Mouse (Mus musculus): ENCODE measurements at regions not wholly inside any gene's neighbourhood (a gene's known extent, or its start where the extent isn't known, plus 50 kb on each side); places are given as distances from the start of the nearest gene placed in this dataset.

GRCm38 (mm10) chr13:71003517-71003916 lies 161.9 kb upstream of the Adamts16 start:
- Histone ChIP-seq H3K27me3 (ENCODE audit: control insufficient read depth in 1 of 2, insufficient read depth in 2 of 2, low read length in 2 of 2) (no peaks in the 10 kb centered on the region), H3K4me3 (ENCODE audit: control insufficient read depth in 1 of 2, insufficient read depth in 1 of 2, low read depth in 2 of 2, low read length in 2 of 2) (no peak overlapping the region), H3K9me3 (replicated peaks; ENCODE audit: insufficient read depth, low read length) (no peaks in the 10 kb centered on the region), H3K4me1 (ENCODE audit: control insufficient read depth in 1 of 2, insufficient read depth in 2 of 2, low read length in 2 of 2) (no peaks in the 10 kb centered on the region), H3K79me2 (ENCODE audit: control insufficient read depth, insufficient read depth, low read length, poor library complexity) (no peaks in the 10 kb centered on the region), H3K27ac (ENCODE audit: control insufficient read depth, low read depth, low read length) (no peak overlapping the region), H3K36me3 (ENCODE audit: control insufficient read depth in 1 of 2, insufficient read depth in 2 of 2, low read length in 2 of 2) (no peaks in the 10 kb centered on the region), H3K9ac (ENCODE audit: control insufficient read depth, low read depth, low read length, poor library complexity, severe bottlenecking) (no peak overlapping the region)
- no peak for DNase-seq (ENCODE audit: low read depth, low spot score)
- TF ChIP-seq CTCF (IDR thresholded peaks at IDR 0.05 in 2 of 3, conservative IDR thresholded peaks at IDR 0.05 in 1 of 3; ENCODE audit: control insufficient read depth in 1 of 3, insufficient read depth in 1 of 3, low read depth in 2 of 3, low read length in 3 of 3, poor library complexity in 1 of 3, severe bottlenecking in 1 of 3), result no peak
- no peak for TF ChIP-seq TBP (IDR thresholded peaks at IDR 0.05; ENCODE audit: low read depth, low read length)
- TF ChIP-seq RCOR1 (IDR thresholded peaks at IDR 0.05; ENCODE audit: low read depth, low read length), result no peak
- TF ChIP-seq POLR2A (IDR thresholded peaks at IDR 0.05; ENCODE audit: control insufficient read depth in 1 of 2, insufficient read depth in 1 of 2, low read depth in 1 of 2, low read length in 2 of 2, poor library complexity in 1 of 2), result no peak
- TF ChIP-seq ZKSCAN1 (IDR thresholded peaks at IDR 0.05; ENCODE audit: low read depth, low read length), result no peak
- no peak for TF ChIP-seq POLR2AphosphoS5 (IDR thresholded peaks at IDR 0.05; ENCODE audit: borderline replicate concordance, low read depth, low read length)
- TF ChIP-seq HCFC1 (IDR thresholded peaks at IDR 0.05; ENCODE audit: low read depth, low read length), result no peak
- TF ChIP-seq TCF12 (IDR thresholded peaks at IDR 0.05; ENCODE audit: low read depth, low read length), result no peak
- TF ChIP-seq POLR2AphosphoS2 (IDR thresholded peaks at IDR 0.05; ENCODE audit: low read length), result no peak
- no peak for TF ChIP-seq EP300 (IDR thresholded peaks at IDR 0.05; ENCODE audit: low read depth in 1 of 2, low read length in 2 of 2)
- TF ChIP-seq UBTF (IDR thresholded peaks at IDR 0.05; ENCODE audit: borderline replicate concordance, insufficient read depth, low read depth, low read length), result no peak

GRCm38 (mm10) chr13:71001278-71001677 lies 159.7 kb upstream of the Adamts16 start:
- no peaks in the 10 kb centered on the region for H3K36me3 ChIP-seq (ENCODE audit: control insufficient read depth in 1 of 2, insufficient read depth in 2 of 2, low read length in 2 of 2)
- TF ChIP-seq CTCF (IDR thresholded peaks at IDR 0.05 in 2 of 3, conservative IDR thresholded peaks at IDR 0.05 in 1 of 3; ENCODE audit: control insufficient read depth in 1 of 3, insufficient read depth in 1 of 3, low read depth in 2 of 3, low read length in 3 of 3, poor library complexity in 1 of 3, severe bottlenecking in 1 of 3) (peak; percentile 10 to 32 (median 31); a peak in 4 of 6 replicates), RCOR1 (IDR thresholded peaks at IDR 0.05; ENCODE audit: low read depth, low read length) (no peak), RAD21 (IDR thresholded peaks at IDR 0.05; ENCODE audit: low read depth, low read length) (peak; percentile 28), SMC3 (IDR thresholded peaks at IDR 0.05; ENCODE audit: low read depth, low read length) (peak; percentile 34)
- no peaks in the 10 kb centered on the region for H3K27me3 ChIP-seq (ENCODE audit: control insufficient read depth in 1 of 2, insufficient read depth in 2 of 2, low read length in 2 of 2)

DNA sequence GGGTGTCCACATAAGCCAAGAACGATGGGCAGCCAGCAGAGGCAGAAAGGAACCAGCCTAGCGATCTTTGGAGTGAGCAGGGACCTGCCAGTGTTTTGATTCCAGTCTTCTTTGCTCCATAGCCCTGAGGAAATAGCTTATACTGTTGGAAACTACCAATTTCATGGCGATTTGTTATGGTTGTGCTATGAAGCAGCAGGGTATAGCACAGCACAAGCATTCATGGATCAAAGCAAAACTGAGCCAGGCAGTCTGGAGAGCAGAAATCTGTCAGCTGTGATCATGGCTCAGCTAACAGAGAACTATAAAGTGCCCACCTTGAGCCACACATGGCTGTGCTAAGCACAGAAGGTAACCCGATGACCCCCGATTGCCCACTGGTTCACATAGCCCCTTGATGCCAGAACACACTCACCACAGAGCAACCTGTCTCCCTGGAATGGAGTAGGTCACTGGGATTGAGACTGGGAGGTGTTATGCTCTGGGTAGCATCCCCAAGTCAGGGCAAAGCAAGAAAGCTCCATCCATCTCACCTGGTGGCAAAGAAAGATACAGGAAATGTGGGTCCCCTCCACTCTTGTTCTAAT lies 158.9 kb upstream of the Adamts16 start:
- Histone ChIP-seq H3K4me3 (ENCODE audit: control insufficient read depth in 1 of 2, insufficient read depth in 1 of 2, low read depth in 2 of 2, low read length in 2 of 2) (no peak overlapping the region), H3K9me3 (replicated peaks; ENCODE audit: insufficient read depth, low read length) (no peaks in the 10 kb centered on the region), H3K36me3 (ENCODE audit: control insufficient read depth in 1 of 2, insufficient read depth in 2 of 2, low read length in 2 of 2) (no peaks in the 10 kb centered on the region), H3K27me3 (ENCODE audit: control insufficient read depth in 1 of 2, insufficient read depth in 2 of 2, low read length in 2 of 2) (no peaks in the 10 kb centered on the region), H3K79me2 (ENCODE audit: control insufficient read depth, insufficient read depth, low read length, poor library complexity) (no peaks in the 10 kb centered on the region), H3K4me1 (ENCODE audit: control insufficient read depth in 1 of 2, insufficient read depth in 2 of 2, low read length in 2 of 2) (no peaks in the 10 kb centered on the region), H3K9ac (ENCODE audit: control insufficient read depth, low read depth, low read length, poor library complexity, severe bottlenecking) (no peak overlapping the region), H3K27ac (ENCODE audit: control insufficient read depth, low read depth, low read length) (no peak overlapping the region)
- DNase-seq (ENCODE audit: low read depth, low spot score), result no peak
- TF ChIP-seq ETS1 (IDR thresholded peaks at IDR 0.05; ENCODE audit: low read depth, low read length) (no peak), TCF12 (IDR thresholded peaks at IDR 0.05; ENCODE audit: low read depth, low read length) (no peak), SMC3 (IDR thresholded peaks at IDR 0.05; ENCODE audit: low read depth, low read length) (no peak), TBP (IDR thresholded peaks at IDR 0.05; ENCODE audit: low read depth, low read length) (no peak), HCFC1 (IDR thresholded peaks at IDR 0.05; ENCODE audit: low read depth, low read length) (no peak), MAFK (IDR thresholded peaks at IDR 0.05; ENCODE audit: borderline replicate concordance, low read depth, low read length) (no peak), JUND (IDR thresholded peaks at IDR 0.05; ENCODE audit: low read depth, low read length) (no peak), MAZ (IDR thresholded peaks at IDR 0.05; ENCODE audit: low read depth, low read length) (no peak), USF2 (IDR thresholded peaks at IDR 0.05; ENCODE audit: borderline replicate concordance in 1 of 2, insufficient read depth in 1 of 2, low read depth in 1 of 2, low read length in 2 of 2) (no peak), CTCF (IDR thresholded peaks at IDR 0.05 in 2 of 3, conservative IDR thresholded peaks at IDR 0.05 in 1 of 3; ENCODE audit: control insufficient read depth in 1 of 3, insufficient read depth in 1 of 3, low read depth in 2 of 3, low read length in 3 of 3, poor library complexity in 1 of 3, severe bottlenecking in 1 of 3) (no peak), RAD21 (IDR thresholded peaks at IDR 0.05; ENCODE audit: low read depth, low read length) (no peak), CHD1 (IDR thresholded peaks at IDR 0.05; ENCODE audit: low read depth, low read length) (no peak)

More at GRCm38 (mm10) chr13:71001278-71001677, 159.7 kb upstream of the Adamts16 start:
- no peaks in the 10 kb centered on the region for H3K4me1 ChIP-seq (ENCODE audit: control insufficient read depth in 1 of 2, insufficient read depth in 2 of 2, low read length in 2 of 2)
- peak; percentile 10 for DNase-seq (ENCODE audit: low read depth, low spot score)
- no peak overlapping the region for H3K9ac ChIP-seq (ENCODE audit: control insufficient read depth, low read depth, low read length, poor library complexity, severe bottlenecking)
- H3K27ac ChIP-seq (ENCODE audit: control insufficient read depth, low read depth, low read length), result no peak overlapping the region
- no peaks in the 10 kb centered on the region for H3K9me3 ChIP-seq (replicated peaks; ENCODE audit: insufficient read depth, low read length)
- no peak overlapping the region for H3K4me3 ChIP-seq (ENCODE audit: control insufficient read depth in 1 of 2, insufficient read depth in 1 of 2, low read depth in 2 of 2, low read length in 2 of 2)
- no peaks in the 10 kb centered on the region for H3K79me2 ChIP-seq (ENCODE audit: control insufficient read depth, insufficient read depth, low read length, poor library complexity)
